Mouse (Mus musculus): ENCODE results near the gene Slc43a3.
A peak's percentile ranks its signal among the peaks of the same experiment; 100 is the strongest.

Gene Slc43a3

GRCm38 (mm10) chr2:84937491-84938150 is 1.2 kb downstream of the Slc43a3 start:
- no peak for DNase-seq (ENCODE audit: low spot score)

- DNase-seq (ENCODE audit: low spot score), result no peak
These were observed 2.0 kb downstream of the Slc43a3 start for GRCm38 (mm10) chr2:84938249-84938946.

- DNase-seq (ENCODE audit: low spot score), result no peak
These were observed 2.9 kb downstream of the Slc43a3 start for GRCm38 (mm10) chr2:84939306-84939705.

- DNase-seq (ENCODE audit: low spot score), result no peak
These were observed 3.3 kb downstream of the Slc43a3 start for GRCm38 (mm10) chr2:84939711-84940110.

- no peak for DNase-seq (ENCODE audit: low spot score)
These were observed 5.0 kb downstream of the Slc43a3 start for GRCm38 (mm10) chr2:84941332-84941731.

- no peak for DNase-seq (ENCODE audit: low spot score)
These were observed 5.4 kb downstream of the Slc43a3 start for GRCm38 (mm10) chr2:84941795-84942194.

- no peak for DNase-seq (ENCODE audit: low spot score)
These were observed 10.9 kb downstream of the Slc43a3 start for GRCm38 (mm10) chr2:84947154-84947771.

- no peak for DNase-seq (ENCODE audit: low spot score)
These were observed 11.9 kb downstream of the Slc43a3 start for GRCm38 (mm10) chr2:84948252-84948651.

GRCm38 (mm10) chr2:84948721-84949120 is 12.3 kb downstream of the Slc43a3 start:
- DNase-seq (ENCODE audit: low spot score), result no peak

- no peak for DNase-seq (ENCODE audit: low spot score)
These were observed 14.6 kb downstream of the Slc43a3 start for GRCm38 (mm10) chr2:84951027-84951426.

- no peak for DNase-seq (ENCODE audit: low spot score)
These were observed 15.9 kb downstream of the Slc43a3 start for GRCm38 (mm10) chr2:84952251-84952650.

GRCm38 (mm10) chr2:84952693-84953092 is 16.3 kb downstream of the Slc43a3 start:
- DNase-seq (ENCODE audit: low spot score), result no peak

GRCm38 (mm10) chr2:84955435-84955834 is 19.1 kb downstream of the Slc43a3 start:
- DNase-seq (ENCODE audit: low spot score), result no peak

- DNase-seq (ENCODE audit: low spot score), result peak; percentile 55
These were observed 19.9 kb downstream of the Slc43a3 start for GRCm38 (mm10) chr2:84956274-84956673.

GRCm38 (mm10) chr2:84958588-84959264 is 22.3 kb downstream of the Slc43a3 start:
- DNase-seq (ENCODE audit: low spot score), result no peak

- peak; percentile 29 for DNase-seq (ENCODE audit: low spot score)
These were observed 24.9 kb downstream of the Slc43a3 start for GRCm38 (mm10) chr2:84961300-84961699.

- no peak for DNase-seq (ENCODE audit: low spot score)
These were observed 25.5 kb downstream of the Slc43a3 start for GRCm38 (mm10) chr2:84961901-84962300.

GRCm38 (mm10) chr2:84962906-84963507 is 26.6 kb downstream of the Slc43a3 start:
- no peak for DNase-seq (ENCODE audit: low spot score)

GRCm38 (mm10) chr2:84964111-84964801 is 27.9 kb downstream of the Slc43a3 start:
- DNase-seq (ENCODE audit: low spot score), result no peak

GRCm38 (mm10) chr2:84967318-84967991 is 31.1 kb downstream of the Slc43a3 start:
- DNase-seq (ENCODE audit: low spot score), result no peak

GRCm38 (mm10) chr2:84975580-84975979 is 39.2 kb downstream of the Slc43a3 start:
- DNase-seq (ENCODE audit: low spot score), result no peak
